Mouse (Mus musculus): ENCODE measurements at regions not wholly inside any gene's neighbourhood (a gene's known extent, or its start where the extent isn't known, plus 50 kb on each side); places are given as distances from the start of the nearest gene placed in this dataset.

- TF ChIP-seq MAFK (IDR thresholded peaks at IDR 0.05; ENCODE audit: insufficient read depth, low read depth, low read length) (no peak), CHD2 (IDR thresholded peaks at IDR 0.05; ENCODE audit: low read depth, low read length) (no peak), ZC3H11A (IDR thresholded peaks at IDR 0.05; ENCODE audit: borderline replicate concordance, low read depth, low read length) (no peak)
Observed at GRCm38 (mm10) chr14:25304391-25304851, 154.6 kb upstream of the Zmiz1 start.
